Mouse (Mus musculus) heart, postnatal 0 days (tissue): ENCODE data around the gene Gm2431. TPM values are rescaled to one million over a fixed set of nuclear protein-coding genes. Genes with fewer than 3 reads are reported as not detected.
"Not testable (repeated sequence)": the region's sequence is repeated elsewhere in the genome, so short reads cannot be mapped to it uniquely, and the experiment has no call there.

Experiments used
- ATAC-seq: fragments of 200-750 bp; cut with Nextera tagmentation; 2 replicates; pipeline ENCODE4 v1.8.0; 2017; ENCODE audit warnings: low read depth, moderate number of reproducible peaks, moderate library complexity; ENCODE audit not compliant: insufficient read depth
- DNase-seq: peaks from one replicate; pipeline ENCODE4 v3.0.0-alpha.2; 2016; ENCODE audit warnings: low spot score
- H3K27ac ChIP-seq: fragments of 300-500 bp; sonication (generic); 2 replicates; pipeline ENCODE4 v1.5.1; 2014; ENCODE audit warnings: low read depth, mild to moderate bottlenecking
- H3K27me3 ChIP-seq: fragments of 300-500 bp; sonication (generic); 2 replicates; pipeline ENCODE4 v1.6.1; 2014; ENCODE audit warnings: low read length, mixed read lengths; ENCODE audit not compliant: control insufficient read depth, insufficient read depth
- H3K36me3 ChIP-seq: fragments of 300-500 bp; sonication (generic); replicated peaks from 2 replicates; pipeline ENCODE4 v1.6.1; 2014; ENCODE audit warnings: low read length, mixed read lengths; ENCODE audit not compliant: control insufficient read depth, insufficient read depth
- H3K4me1 ChIP-seq: fragments of 300-500 bp; sonication (generic); 2 replicates; pipeline ENCODE4 v1.6.1; 2014; ENCODE audit warnings: antibody characterized with exemption; ENCODE audit not compliant: control insufficient read depth, insufficient read depth
- H3K4me2 ChIP-seq: fragments of 300-500 bp; sonication (generic); 2 replicates; pipeline ENCODE4 v1.6.1; 2014; ENCODE audit warnings: low read depth, mild to moderate bottlenecking, low read length, moderate library complexity
- H3K4me3 ChIP-seq: fragments of 300-500 bp; sonication (generic); 2 replicates; pipeline ENCODE4 v1.5.1; 2014; ENCODE audit warnings: low read depth, low read length
- H3K9ac ChIP-seq: fragments of 300-500 bp; sonication (generic); replicated peaks from 2 replicates; pipeline ENCODE4 v1.6.1; 2014; ENCODE audit warnings: low read depth, low read length, mixed read lengths
- H3K9me3 ChIP-seq: fragments of 300-500 bp; sonication (generic); replicated peaks from 2 replicates; pipeline ENCODE4 v1.6.1; 2016; ENCODE audit warnings: low read length; ENCODE audit not compliant: control insufficient read depth
- CTCF ChIP-seq: IDR thresholded peaks from 2 replicates; pipeline ENCODE4 v1.5.1; 2016; ENCODE audit warnings: antibody characterized with exemption, control low read depth, low read depth
- EP300 ChIP-seq: IDR thresholded peaks from 2 replicates; pipeline ENCODE4 v1.6.1; 2016; ENCODE audit warnings: antibody characterized with exemption, low read depth
- WGBS: fragments of 180-500 bp; shearing (Covaris S2); extraction: QIAGEN DNeasy Blood & Tissue Kit; methylation state at CpG from one replicate; pipeline ENCODE4 v1.1.7; 2014; 5-methylcytosine and 5-hydroxymethylcytosine counted together
- polyA plus RNA-seq: library from polyadenylated mRNA; unstranded; fragments of >200 nt; fragmentation: Nextera tagmentation; extraction: Ambion mirVana; gene quantifications from 2 replicates; pipeline ENCODE4 v1.2.1, GENCODE M21; 2015
- total RNA-seq: library from RNA; depleted of rRNA; stranded (reverse); fragments of >200 nt; gene quantifications from 2 replicates; pipeline ENCODE4 v1.2.3, GENCODE M21; 2014; ENCODE audit warnings: low replicate concordance; rRNA removed

Gm2431 gene
- total and polyA plus RNA-seq, 2 experiments from 2014 or later = not detected

DNA sequence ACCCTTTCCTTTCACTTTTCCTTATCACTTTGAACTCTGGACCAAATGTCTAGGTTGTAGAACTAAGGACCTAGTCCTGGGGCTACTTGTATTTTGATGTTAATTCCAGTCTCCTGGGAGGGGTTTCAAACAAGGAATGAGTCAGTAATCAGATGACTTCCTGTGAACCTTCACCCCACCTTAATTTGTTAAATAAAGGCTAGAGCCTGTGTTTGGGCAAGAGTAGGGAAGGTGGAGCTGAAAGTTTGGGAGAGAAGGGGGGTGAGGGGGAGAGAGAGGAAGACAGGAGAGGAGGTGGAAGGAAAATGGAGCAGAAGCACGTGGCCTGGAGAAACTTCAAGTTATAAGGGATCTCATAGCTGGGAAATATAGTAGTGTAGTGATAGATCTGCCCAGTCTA, 26.6 kb downstream of the Gm2431 start:
- WGBS = 16% methylated on average over 1 of the region's 1 CpGs
- Histone ChIP-seq H3K4me3 (no peak overlapping the region), H3K9me3 (peaks cover 12% of the 10 kb centered on the region; the same call in 1 of the 2 replicates), H3K27ac (no peak overlapping the region), H3K27me3 (no peaks in the 10 kb centered on the region), H3K36me3 (no peaks in the 10 kb centered on the region), H3K4me1 (0 out of 2 replicates have a peak, but pooled peaks cover 6% of the 10 kb centered on the region), H3K4me2 (no peak overlapping the region), H3K9ac (no peak overlapping the region)
- DNase-seq = no peak
- ATAC-seq = no peak
- no peak for TF ChIP-seq EP300
- TF ChIP-seq CTCF = no peak

DNA sequence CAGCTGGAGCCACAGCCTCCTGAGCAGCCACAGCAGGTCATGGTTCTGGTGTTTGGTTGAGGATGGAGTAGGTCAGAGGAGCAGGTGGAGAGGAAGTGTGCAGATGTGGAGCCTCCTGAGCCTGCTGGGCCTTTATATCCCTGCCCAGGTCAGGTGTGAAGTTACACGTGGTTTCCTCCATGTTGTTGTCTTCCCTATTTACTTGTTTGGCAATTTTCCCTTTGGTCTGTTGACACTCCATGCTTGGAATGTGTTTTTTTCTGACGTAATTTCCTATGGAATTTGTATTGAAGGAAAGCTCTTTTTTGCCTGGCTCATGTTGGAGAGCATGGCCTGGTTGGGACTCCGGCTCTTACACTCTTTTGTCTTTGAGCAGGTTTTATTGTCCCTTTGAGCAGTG, 28.3 kb downstream of the Gm2431 start, which contains the start of gene Krtap5-5:
Krtap5-5 (minus strand) TSS at position 101 of the 400 bp plus-strand sequence.
- H3K9ac ChIP-seq, H3K27ac ChIP-seq, H3K9me3 ChIP-seq, H3K4me3 ChIP-seq, H3K27me3 ChIP-seq, ATAC-seq, H3K36me3 ChIP-seq, H3K4me1 ChIP-seq, H3K4me2 ChIP-seq: not testable (repeated sequence)
- 29% methylated on average over 3 of the region's 3 CpGs for WGBS
- DNase-seq = peak; percentile 5

DNA sequence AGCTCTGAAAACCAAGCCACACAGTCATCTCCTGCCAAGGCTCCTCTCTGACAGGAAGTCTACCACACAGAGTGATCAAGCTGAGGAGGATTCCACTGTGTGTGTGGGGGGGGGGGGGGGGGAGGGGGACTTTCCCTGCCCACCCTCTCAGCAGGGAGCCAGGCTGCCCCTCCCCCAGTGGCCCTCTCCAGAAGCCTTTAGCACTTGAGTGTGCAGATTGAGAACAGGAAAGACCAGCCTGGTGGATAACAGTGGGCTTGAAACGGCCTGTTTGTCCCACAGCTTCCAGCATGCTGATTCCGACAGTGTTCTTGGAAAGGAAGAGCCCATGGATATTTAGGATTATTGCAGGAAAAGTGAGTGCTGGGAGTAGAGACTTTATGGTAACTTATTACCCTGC, 33.6 kb downstream of the Gm2431 start:
- 25% methylated on average over 2 of the region's 2 CpGs for WGBS

DNA sequence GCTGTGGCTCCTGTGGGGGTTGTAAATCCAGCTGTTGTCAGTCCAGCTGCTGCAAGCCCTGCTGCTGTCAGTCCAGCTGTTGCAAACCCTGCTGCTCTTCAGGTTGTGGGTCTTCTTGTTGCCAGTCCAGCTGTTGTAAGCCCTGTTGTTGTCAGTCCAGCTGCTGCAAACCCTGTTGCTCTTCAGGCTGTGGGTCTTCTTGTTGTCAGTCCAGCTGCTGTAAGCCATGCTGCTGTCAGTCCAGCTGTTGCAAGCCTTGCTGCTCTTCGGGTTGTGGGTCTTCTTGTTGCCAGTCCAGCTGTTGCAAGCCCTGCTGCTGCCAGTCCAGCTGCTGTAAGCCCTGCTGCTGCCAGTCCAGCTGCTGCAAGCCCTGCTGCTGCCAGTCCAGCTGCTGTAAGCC, 46.0 kb downstream of the Gm2431 start:
- not testable (repeated sequence) for H3K4me3 ChIP-seq, ATAC-seq, H3K4me1 ChIP-seq, H3K27ac ChIP-seq, H3K27me3 ChIP-seq, H3K4me2 ChIP-seq, H3K36me3 ChIP-seq, DNase-seq, H3K9ac ChIP-seq, H3K9me3 ChIP-seq
- WGBS = 37% methylated on average over 1 of the region's 1 CpGs

More for the DNA sequence above, 33.6 kb downstream of the Gm2431 start:
- Histone ChIP-seq H3K4me2 (no peak overlapping the region), H3K27ac (no peak overlapping the region), H3K36me3 (no peaks in the 10 kb centered on the region), H3K4me3 (no peak overlapping the region), H3K9ac (no peak overlapping the region), H3K9me3 (no peaks in the 10 kb centered on the region), H3K4me1 (no peaks in the 10 kb centered on the region), H3K27me3 (no peaks in the 10 kb centered on the region)
- ATAC-seq (no peak), DNase-seq (no peak)
- no peak for TF ChIP-seq CTCF
- TF ChIP-seq EP300 = no peak

DNA sequence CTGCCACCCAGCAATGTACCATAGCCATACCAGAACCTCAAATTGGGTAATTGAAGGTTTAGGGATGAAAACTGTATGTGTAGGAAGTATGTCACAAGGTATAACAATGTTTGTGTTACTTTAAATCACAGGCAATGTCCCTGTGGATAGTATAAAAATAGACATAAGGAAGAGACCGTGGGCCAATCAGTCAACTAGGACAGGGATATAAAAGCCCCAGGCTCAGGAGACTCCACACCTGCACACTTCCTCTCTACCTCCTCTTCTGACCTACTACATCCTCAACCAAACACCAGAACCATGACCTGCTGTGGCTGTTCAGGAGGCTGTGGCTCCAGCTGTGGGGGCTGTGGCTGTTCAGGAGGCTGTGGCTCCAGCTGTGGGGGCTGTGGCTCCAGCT, 46.6 kb downstream of the Gm2431 start, which contains the start of gene Gm7579:
Gm7579 (plus strand) TSS at position 301 of the 400 bp plus-strand sequence.
- Histone ChIP-seq H3K27me3 (no peaks in the 10 kb centered on the region), H3K4me2 (no peak within 1 kb of the TSS), H3K9ac (no peak within 1 kb of the TSS), H3K4me3 (no peak within 1 kb of the TSS), H3K4me1 (no peaks in the 10 kb centered on the region), H3K9me3 (no peaks in the 10 kb centered on the region), H3K27ac (no peak within 1 kb of the TSS), H3K36me3 (no peaks in the 10 kb centered on the region)
- no peak for ATAC-seq
- TF ChIP-seq CTCF (no peak), EP300 (no peak)
- 22% methylated on average over 1 of the region's 1 CpGs for WGBS
- no peak for DNase-seq

Other genes with a start within 250 kb of the Gm2431 start
- 48.3 and 53.6 TPM in 2 replicates for gene Mob2, start 197.3 kb downstream of the Gm2431 start, total RNA-seq
- 45.5 and 49.6 TPM in 2 replicates for gene Mob2, start 197.3 kb downstream of the Gm2431 start, polyA plus RNA-seq
- 29.4 and 31.4 TPM in 2 replicates for gene Dusp8, start 162.5 kb downstream of the Gm2431 start, total RNA-seq
- gene Dusp8, start 162.5 kb downstream of the Gm2431 start, polyA plus RNA-seq = 6.4 and 9.0 TPM in 2 replicates
- not detected in 2 replicates for gene Gm45618, start 137.6 kb downstream of the Gm2431 start, total RNA-seq
- not detected in 2 replicates for gene Gm45618, start 137.6 kb downstream of the Gm2431 start, polyA plus RNA-seq
- gene Gm39115, start 122.3 kb downstream of the Gm2431 start, total RNA-seq = not detected in 2 replicates
- not detected in 2 replicates for gene Gm39115, start 122.3 kb downstream of the Gm2431 start, polyA plus RNA-seq
- gene Gm45337, start 113.7 kb downstream of the Gm2431 start, total RNA-seq = not detected in 2 replicates
- not detected in 2 replicates for gene Gm45337, start 113.7 kb downstream of the Gm2431 start, polyA plus RNA-seq
- gene Gm29735, start 101.2 kb downstream of the Gm2431 start, total RNA-seq = not detected in 2 replicates
- gene Gm29735, start 101.2 kb downstream of the Gm2431 start, polyA plus RNA-seq = not detected in 2 replicates
- not detected in 2 replicates for gene Gm4553, start 92.6 kb downstream of the Gm2431 start, total RNA-seq
- not detected in 2 replicates for gene Gm4553, start 92.6 kb downstream of the Gm2431 start, polyA plus RNA-seq
- not detected in 2 replicates for gene Krtap5-2, start 82.3 kb downstream of the Gm2431 start, total RNA-seq
- not detected in 2 replicates for gene Krtap5-2, start 82.3 kb downstream of the Gm2431 start, polyA plus RNA-seq
- gene Gm10153, start 68.0 kb downstream of the Gm2431 start, total RNA-seq = not detected in 2 replicates
- gene Gm10153, start 68.0 kb downstream of the Gm2431 start, polyA plus RNA-seq = not detected in 2 replicates
- not detected in 2 replicates for gene Krtap5-3, start 57.0 kb downstream of the Gm2431 start, total RNA-seq
- not detected in 2 replicates for gene Krtap5-3, start 57.0 kb downstream of the Gm2431 start, polyA plus RNA-seq
- not detected in 2 replicates for gene Gm7579, start 46.5 kb downstream of the Gm2431 start, total RNA-seq
- not detected in 2 replicates for gene Gm7579, start 46.5 kb downstream of the Gm2431 start, polyA plus RNA-seq
- not detected in 2 replicates for gene Krtap5-5, start 28.4 kb downstream of the Gm2431 start, total RNA-seq
- gene Krtap5-5, start 28.4 kb downstream of the Gm2431 start, polyA plus RNA-seq = not detected in 2 replicates
- gene Gm40460, start 17.3 kb downstream of the Gm2431 start, total RNA-seq = not detected in 2 replicates
- gene Gm40460, start 17.3 kb downstream of the Gm2431 start, polyA plus RNA-seq = not detected in 2 replicates
- gene Gm4559, start 16.0 kb upstream of the Gm2431 start, total RNA-seq = not detected in 2 replicates
- gene Gm4559, start 16.0 kb upstream of the Gm2431 start, polyA plus RNA-seq = not detected in 2 replicates
- not detected in 2 replicates for gene Krtap5-1, start 38.8 kb upstream of the Gm2431 start, total RNA-seq
- not detected in 2 replicates for gene Krtap5-1, start 38.8 kb upstream of the Gm2431 start, polyA plus RNA-seq
- not detected in 2 replicates for gene Krtap5-4, start 45.2 kb upstream of the Gm2431 start, total RNA-seq
- gene Krtap5-4, start 45.2 kb upstream of the Gm2431 start, polyA plus RNA-seq = not detected in 2 replicates
- 0.62 and 4.0 TPM in 2 replicates for gene Ifitm10, start 115.4 kb upstream of the Gm2431 start, total RNA-seq
- 3.4 and 3.9 TPM in 2 replicates for gene Ifitm10, start 115.4 kb upstream of the Gm2431 start, polyA plus RNA-seq
- gene Gm49369, start 124.3 kb upstream of the Gm2431 start, total RNA-seq = not detected in 2 replicates
- 0.85 TPM in 1 of 2 replicates, not detected in the other for gene Gm49369, start 124.3 kb upstream of the Gm2431 start, polyA plus RNA-seq
- 1,049 and 1,105 TPM in 2 replicates for gene Ctsd, start 129.7 kb upstream of the Gm2431 start, total RNA-seq
- gene Ctsd, start 129.7 kb upstream of the Gm2431 start, polyA plus RNA-seq = 484 and 489 TPM in 2 replicates
- gene Syt8, start 176.5 kb upstream of the Gm2431 start, total RNA-seq = 18.0 TPM in 1 of 2 replicates, not detected in the other
- gene Syt8, start 176.5 kb upstream of the Gm2431 start, polyA plus RNA-seq = 0.10 TPM in 1 of 2 replicates, not detected in the other
- not detected in 2 replicates for gene Tnni2, start 183.5 kb upstream of the Gm2431 start, total RNA-seq
- 8.9 and 9.9 TPM in 2 replicates for gene Tnni2, start 183.5 kb upstream of the Gm2431 start, polyA plus RNA-seq
- gene Lsp1, start 202.5 kb upstream of the Gm2431 start, total RNA-seq = 20.8 and 84.4 TPM in 2 replicates
- 47.7 and 53.1 TPM in 2 replicates for gene Lsp1, start 202.5 kb upstream of the Gm2431 start, polyA plus RNA-seq
- gene Tnnt3, start 240.5 kb upstream of the Gm2431 start, total RNA-seq = 0.73 and 11.0 TPM in 2 replicates
- 2.5 and 3.2 TPM in 2 replicates for gene Tnnt3, start 240.5 kb upstream of the Gm2431 start, polyA plus RNA-seq